In genomic region chr5:36128513-36128912, GRCm38 (mm10) we compare ENCODE assay signal across 26 mouse cellular contexts.
A peak's percentile ranks its signal among the peaks of the same experiment; 100 is the strongest.
DNase-seq lines count a peak whose midpoint lies in the region; ATAC-seq lines count a peak whose summit lies in the region.
"Had no signal": no experiment of that assay in that cellular context is flagged by ENCODE, and none has a peak within 500 bp of the region (broad histone marks: within the 10 kb centered on the region; RNA-seq: fewer than 3 reads in every experiment).

No protein-coding gene starts in this region.

- H3K36me3 ChIP-seq in lung, embryonic 15.5 days, result no peaks in the 10 kb centered on the region
- H3K36me3 ChIP-seq: forebrain, embryonic 12.5 days; hindbrain, embryonic 12.5 days; limb, embryonic 12.5 days; liver, embryonic 15.5 days; stomach, embryonic 15.5 days had no signal

- peaks cover 27% of the 10 kb centered on the region for H3K4me1 ChIP-seq in lung, embryonic 15.5 days
- H3K4me1 ChIP-seq: liver, embryonic 15.5 days; megakaryocyte, embryonic 14.5 days had no signal

- no peak overlapping the region for H3K9ac ChIP-seq in lung, embryonic 15.5 days
- H3K9ac ChIP-seq: forebrain, embryonic 12.5 days; hindbrain, embryonic 12.5 days; limb, embryonic 12.5 days; liver, embryonic 15.5 days; stomach, embryonic 15.5 days had no signal

- peak; percentile 95 for DNase-seq in heart, adult 11 months
- DNase-seq in heart, postnatal 36 days, result no peak
- DNase-seq in lung, postnatal 14 days, result no peak
- DNase-seq in brain, adult 2 months (ENCODE audit: low read depth, low spot score), result peak; percentile 33
- peak; percentile 32 for DNase-seq in heart, postnatal 4 days
- DNase-seq in gastrocnemius, postnatal 10 days, result no peak
- no peak for DNase-seq in spleen, postnatal 36 days (ENCODE audit: low spot score in 2 of 2)
- DNase-seq: adrenal gland, postnatal 14 days; cerebellum, adult 11-12 months; cerebellum, postnatal 14 days; gastrocnemius, adult 2 months; kidney, adult 9 months; kidney, postnatal 4 days; right cerebral cortex, postnatal 25 days; thymus, adult 18-20 months; thymus, postnatal 4 days had no signal

- no peak overlapping the region for H3K4me3 ChIP-seq in lung, embryonic 15.5 days
- H3K4me3 ChIP-seq: forebrain, embryonic 12.5 days; gastrocnemius, adult 2 months; hindbrain, embryonic 12.5 days; limb, embryonic 12.5 days; liver, embryonic 15.5 days; megakaryocyte, embryonic 14.5 days; stomach, embryonic 15.5 days had no signal

- H3K27ac ChIP-seq in lung, embryonic 15.5 days, result peak overlapping the region; percentile 16; the same call in 1 of the 2 replicates
- H3K27ac ChIP-seq: forebrain, embryonic 12.5 days; gastrocnemius, adult 2 months; hindbrain, embryonic 12.5 days; limb, embryonic 12.5 days; liver, embryonic 15.5 days; stomach, embryonic 15.5 days had no signal

- no peak overlapping the region for H3K4me2 ChIP-seq in lung, embryonic 15.5 days
- H3K4me2 ChIP-seq: forebrain, embryonic 12.5 days; hindbrain, embryonic 12.5 days; limb, embryonic 12.5 days; liver, embryonic 15.5 days; stomach, embryonic 15.5 days had no signal

- H3K27me3 ChIP-seq in lung, embryonic 15.5 days, result no peaks in the 10 kb centered on the region
- H3K27me3 ChIP-seq: hindbrain, embryonic 12.5 days; limb, embryonic 12.5 days; liver, embryonic 15.5 days; stomach, embryonic 15.5 days had no signal

- whole genome bisulfite sequencing in lung, embryonic 15.5 days, result 41% methylated on average over 3 of the region's 3 CpGs

- no peak for ATAC-seq in lung, embryonic 15.5 days (ENCODE audit: borderline replicate concordance, extremely low read depth, low FRiP score, low TSS enrichment)
- ATAC-seq: CD4-positive, CD25-positive, alpha-beta regulatory T cell, adult 4 months; inflammation-experienced regulatory T-cells, adult 6 months; midbrain, embryonic 16.5 days had no signal

- intact Hi-C loops in heart, postnatal 36 days (cut with DNase I), result no loop called here

- H3K9me3 ChIP-seq in lung, embryonic 15.5 days, result no peaks in the 10 kb centered on the region
- H3K9me3 ChIP-seq: forebrain, embryonic 12.5 days; hindbrain, embryonic 12.5 days; limb, embryonic 12.5 days; liver, embryonic 15.5 days; megakaryocyte, embryonic 14.5 days; stomach, embryonic 15.5 days had no signal

Comparison
In these comparisons a context has a peak if more than half of its experiments do, and no peak if none do; other contexts are left out.
1. DNase-seq: peak in heart, adult 11 months (single experiment), brain, adult 2 months (single experiment) and heart, postnatal 4 days (single experiment); none in heart, postnatal 36 days (0 of 2), lung, postnatal 14 days (single experiment), gastrocnemius, postnatal 10 days (single experiment) and spleen, postnatal 36 days (0 of 2).